Mouse (Mus musculus) layer of hippocampus, adult 18-20 months (tissue): ENCODE data around the gene Prickle1. TPM values are rescaled to one million over a fixed set of nuclear protein-coding genes. Genes with fewer than 3 reads are reported as not detected.

Experiments used
- total RNA-seq, 2 experiments: library from RNA; stranded (reverse); gene quantifications; 2 replicates each; pipeline ENCODE4 v1.2.3; 2021

The Prickle1 gene
- total RNA-seq, 2 experiments from 2014 or later = 74.6 to 76.6 TPM

Other genes with a start within 250 kb of the Prickle1 start
- 10 to 100 TPM; 73.9 to 75.0 TPM for gene Zcrb1, start 197.6 kb downstream of the Prickle1 start, total RNA-seq
- gene Pphln1, start 197.5 kb downstream of the Prickle1 start, total RNA-seq = 10 to 100 TPM; 43.4 to 43.9 TPM